Mouse (Mus musculus) adrenal gland (tissue): ENCODE data around the gene Rapgef2.

Experiments used
- intact Hi-C: fragments of 180-260 bp; cut with DNase I; formaldehyde crosslinking; loops from one replicate; pipeline ENCODE4 v1.15.1; 2025

Rapgef2 gene

GRCm38 (mm10) chr3:79238456-79239065 is 47.8 kb downstream of the Rapgef2 start:
- intact Hi-C loops, result no loop called here

- intact Hi-C loops, result no loop called here
These were observed 48.5 kb downstream of the Rapgef2 start for GRCm38 (mm10) chr3:79237619-79238342.

- intact Hi-C loops, result no loop called here
These were observed 51.8 kb downstream of the Rapgef2 start for GRCm38 (mm10) chr3:79234485-79234884.

- intact Hi-C loops, result no loop called here
These were observed 52.6 kb downstream of the Rapgef2 start for GRCm38 (mm10) chr3:79233478-79234415.

GRCm38 (mm10) chr3:79230718-79231117 is 55.6 kb downstream of the Rapgef2 start:
- intact Hi-C loops, result no loop called here

- intact Hi-C loops, result loop anchor here (10.0 kb wide), 2 partner anchors 145 to 205 kb away; no protein-coding TSS in a partner anchor
These were observed 56.8 kb downstream of the Rapgef2 start for GRCm38 (mm10) chr3:79229546-79229945.

- intact Hi-C loops, result loop anchor here (10.0 kb wide), 2 partner anchors 146 to 206 kb away; no protein-coding TSS in a partner anchor
These were observed 58.0 kb downstream of the Rapgef2 start for GRCm38 (mm10) chr3:79228304-79228703.

- intact Hi-C loops, result loop anchor here (10.0 kb wide), 2 partner anchors 147 to 207 kb away; no protein-coding TSS in a partner anchor
These were observed 58.8 kb downstream of the Rapgef2 start for GRCm38 (mm10) chr3:79227356-79228088.

- intact Hi-C loops, result loop anchor here (10.0 kb wide), 2 partner anchors 148 to 208 kb away; no protein-coding TSS in a partner anchor
These were observed 59.5 kb downstream of the Rapgef2 start for GRCm38 (mm10) chr3:79226807-79227206.

- intact Hi-C loops, result loop anchor here (10.0 kb wide), 2 partner anchors 149 to 209 kb away; no protein-coding TSS in a partner anchor
These were observed 60.4 kb downstream of the Rapgef2 start for GRCm38 (mm10) chr3:79225888-79226287.

- intact Hi-C loops, result loop anchor here (5.0 to 10.0 kb wide), 4 partner anchors 63 to 363 kb away; partner anchors contain the start of gene Rapgef2
These were observed 62.0 kb downstream of the Rapgef2 start for GRCm38 (mm10) chr3:79224352-79224751.

- intact Hi-C loops, result loop anchor here (5.0 to 10.0 kb wide), 4 partner anchors 64 to 364 kb away; partner anchors contain the start of gene Rapgef2
These were observed 63.0 kb downstream of the Rapgef2 start for GRCm38 (mm10) chr3:79223281-79223680.

- intact Hi-C loops, result loop anchor here (5.0 to 10.0 kb wide), 4 partner anchors 65 to 365 kb away; partner anchors contain the start of gene Rapgef2
These were observed 63.9 kb downstream of the Rapgef2 start for GRCm38 (mm10) chr3:79222192-79222960.

- intact Hi-C loops, result loop anchor here (5.0 to 10.0 kb wide), 4 partner anchors 66 to 366 kb away; partner anchors contain the start of gene Rapgef2
These were observed 64.8 kb downstream of the Rapgef2 start for GRCm38 (mm10) chr3:79221296-79222191.

GRCm38 (mm10) chr3:79219144-79219930 is 67.0 kb downstream of the Rapgef2 start:
- intact Hi-C loops, result no loop called here

GRCm38 (mm10) chr3:79218566-79219051 is 67.7 kb downstream of the Rapgef2 start:
- intact Hi-C loops, result no loop called here

GRCm38 (mm10) chr3:79210243-79210642 is 76.1 kb downstream of the Rapgef2 start:
- intact Hi-C loops, result no loop called here
